Mouse (Mus musculus): ENCODE data around the gene Idh3a. TPM values are rescaled to one million over a fixed set of nuclear protein-coding genes. Genes with fewer than 3 reads are reported as not detected.

Gene Idh3a
- polyA plus RNA-seq (2014; fragmentation: Nextera tagmentation; extraction: Ambion mirVana), result 141 and 175 TPM in 2 replicates

DNA sequence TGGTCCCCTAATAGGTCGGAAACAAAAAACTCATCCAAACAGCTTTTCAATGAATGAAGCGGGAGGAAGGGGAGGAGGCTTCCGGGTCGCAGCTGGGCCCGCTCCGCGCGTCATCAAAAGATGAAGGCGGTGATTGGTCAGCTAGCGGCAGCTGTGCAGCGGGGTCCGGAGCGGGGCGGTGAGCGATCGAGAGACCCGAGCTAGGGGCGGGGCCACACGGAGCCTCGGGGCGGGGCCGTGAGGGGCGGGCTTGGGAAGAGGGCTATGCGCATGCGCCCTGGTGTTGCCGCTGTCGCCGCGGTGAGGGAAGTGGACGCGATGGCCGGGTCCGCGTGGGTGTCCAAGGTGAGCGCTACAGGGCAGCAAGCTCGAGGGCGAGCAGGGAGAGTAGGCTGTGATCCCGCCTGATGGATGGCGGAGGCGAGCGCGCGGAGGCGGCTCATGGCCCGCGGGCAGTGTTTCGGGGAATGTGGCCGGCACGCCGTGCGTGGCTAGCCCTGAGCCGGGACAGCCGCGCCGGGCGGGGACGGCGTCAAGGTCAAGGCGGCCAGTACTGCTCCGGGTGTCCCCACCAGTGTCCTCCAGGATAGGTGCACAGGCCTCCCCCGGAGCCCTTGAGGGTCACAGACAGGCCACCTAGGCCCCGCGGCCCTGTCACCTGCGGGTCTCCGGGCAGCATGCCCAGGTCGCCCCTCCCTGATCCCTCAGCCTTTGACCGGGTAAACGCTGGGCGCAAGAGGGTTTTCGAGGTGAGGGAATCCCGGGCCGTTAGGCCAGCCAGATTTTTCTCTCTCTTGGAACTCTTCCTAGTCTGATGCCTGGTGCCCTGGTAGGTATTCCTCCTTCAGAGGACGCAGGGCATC, at the start of gene Idh3a:
Idh3a (plus strand) TSS at position 136 of the 863 bp plus-strand sequence.
- no peaks in the 10 kb centered on the region for H3K9me3 ChIP-seq (replicated peaks; ENCODE audit: control insufficient read depth, low read length)
- H3K27me3 ChIP-seq (replicated peaks; ENCODE audit: control insufficient read depth, insufficient read depth, low read length), result no peaks in the 10 kb centered on the region
- no peak within 1 kb of the TSS for H3K27ac ChIP-seq (ENCODE audit: low read depth, low read length)
- H3K4me3 ChIP-seq (ENCODE audit: low read depth, low read length), result peak within 1 kb of the TSS; percentile 88
- WGBS, result under 1% methylated on average over 63 of the region's 73 CpGs
- peak within 1 kb of the TSS; percentile 88 for H3K9ac ChIP-seq (ENCODE audit: low read length)
- H3K4me1 ChIP-seq (ENCODE audit: control insufficient read depth, insufficient read depth, low read length), result peaks cover 12% of the 10 kb centered on the region
- ATAC-seq, result peak; percentile 99
- H3K4me2 ChIP-seq (ENCODE audit: low read length), result peak within 1 kb of the TSS; percentile 67
- peaks cover 8% of the 10 kb centered on the region for H3K36me3 ChIP-seq (ENCODE audit: control insufficient read depth, insufficient read depth, low read length)
- peak; percentile 99 for DNase-seq (ENCODE audit: low spot score)

DNA sequence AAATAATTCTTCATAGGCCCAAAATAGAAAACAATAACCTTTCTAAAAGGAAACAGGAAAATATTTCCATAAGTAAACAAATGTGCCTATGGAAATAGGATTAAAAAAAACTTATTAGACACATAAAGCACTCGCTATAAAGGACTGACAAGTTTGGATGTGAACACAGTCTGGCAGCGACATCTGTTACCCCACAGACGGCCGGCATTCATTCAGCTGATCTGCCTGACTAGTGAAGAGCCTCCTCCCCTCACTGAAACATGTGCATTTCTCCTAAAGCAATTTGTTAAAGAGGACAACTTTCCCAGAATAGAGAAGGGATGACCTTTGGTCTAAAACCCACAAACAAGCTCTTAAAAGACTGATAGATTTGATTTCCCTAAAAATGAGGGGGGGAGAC, 49.1 kb upstream of the Idh3a start:
- peak; percentile 81 for ATAC-seq
- WGBS, result 20% methylated on average over 4 of the region's 4 CpGs
- no peak overlapping the region for H3K9ac ChIP-seq (ENCODE audit: low read length)
- H3K27me3 ChIP-seq (replicated peaks; ENCODE audit: control insufficient read depth, insufficient read depth, low read length), result no peaks in the 10 kb centered on the region
- DNase-seq (ENCODE audit: low spot score), result peak; percentile 86
- peaks cover 28% of the 10 kb centered on the region for H3K4me1 ChIP-seq (ENCODE audit: control insufficient read depth, insufficient read depth, low read length)
- no peaks in the 10 kb centered on the region for H3K9me3 ChIP-seq (replicated peaks; ENCODE audit: control insufficient read depth, low read length)
- H3K36me3 ChIP-seq (ENCODE audit: control insufficient read depth, insufficient read depth, low read length), result no peaks in the 10 kb centered on the region
- H3K4me2 ChIP-seq (ENCODE audit: low read length), result no peak overlapping the region
- H3K4me3 ChIP-seq (ENCODE audit: low read depth, low read length), result no peak overlapping the region
- peak overlapping the region; percentile 74 for H3K27ac ChIP-seq (ENCODE audit: low read depth, low read length)

DNA sequence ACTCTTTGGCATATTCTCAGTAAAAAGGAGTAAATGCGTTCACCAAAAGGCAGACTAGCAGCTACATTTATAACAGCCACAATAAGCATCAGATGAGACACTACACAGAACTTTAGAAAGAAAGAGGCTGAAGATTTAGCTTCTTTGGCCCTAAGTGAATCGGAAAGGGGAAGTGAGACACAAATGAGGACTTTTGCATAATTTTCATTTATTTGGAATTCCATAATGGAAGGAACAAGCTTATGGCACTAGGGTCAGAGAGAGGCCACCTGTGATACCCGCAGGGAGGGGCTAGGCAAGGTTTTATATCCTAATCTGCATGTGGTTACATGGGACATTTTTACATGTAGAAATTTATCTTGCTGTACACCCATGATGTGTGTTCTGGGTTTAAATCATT, 48.7 kb upstream of the Idh3a start:
- H3K27me3 ChIP-seq (replicated peaks; ENCODE audit: control insufficient read depth, insufficient read depth, low read length), result no peaks in the 10 kb centered on the region
- peak overlapping the region; percentile 74; the same call in 1 of the 2 replicates for H3K27ac ChIP-seq (ENCODE audit: low read depth, low read length)
- peaks cover 26% of the 10 kb centered on the region for H3K4me1 ChIP-seq (ENCODE audit: control insufficient read depth, insufficient read depth, low read length)
- H3K4me3 ChIP-seq (ENCODE audit: low read depth, low read length), result no peak overlapping the region
- WGBS, result 62% methylated on average over 3 of the region's 3 CpGs
- no peaks in the 10 kb centered on the region for H3K36me3 ChIP-seq (ENCODE audit: control insufficient read depth, insufficient read depth, low read length)
- no peak overlapping the region for H3K9ac ChIP-seq (ENCODE audit: low read length)
- H3K9me3 ChIP-seq (replicated peaks; ENCODE audit: control insufficient read depth, low read length), result no peaks in the 10 kb centered on the region
- no peak for DNase-seq (ENCODE audit: low spot score)
- ATAC-seq, result no peak
- no peak overlapping the region for H3K4me2 ChIP-seq (ENCODE audit: low read length)

DNA sequence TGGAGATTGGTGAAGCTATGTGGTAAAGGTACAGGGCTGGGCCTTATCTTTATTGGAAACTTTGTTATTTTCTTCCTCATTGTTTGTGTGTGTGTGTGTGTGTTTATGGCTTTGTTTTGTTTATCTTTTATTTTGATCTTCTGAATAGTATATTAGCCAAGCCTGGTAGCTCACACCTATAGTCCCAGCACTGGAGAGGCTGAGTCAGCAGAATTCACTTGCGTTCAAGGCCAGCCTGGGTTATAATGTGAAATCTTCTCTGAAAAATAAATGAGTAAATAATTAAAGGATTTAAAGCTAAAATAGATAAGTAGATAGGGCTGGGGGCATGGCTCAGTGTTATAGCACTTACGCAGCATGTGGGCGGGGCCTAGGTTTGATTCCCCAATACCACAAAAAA, 47.9 kb upstream of the Idh3a start:
- no peak overlapping the region for H3K4me2 ChIP-seq (ENCODE audit: low read length)
- 94% methylated on average over 3 of the region's 3 CpGs for WGBS
- no peak overlapping the region for H3K27ac ChIP-seq (ENCODE audit: low read depth, low read length)
- no peaks in the 10 kb centered on the region for H3K36me3 ChIP-seq (ENCODE audit: control insufficient read depth, insufficient read depth, low read length)
- no peaks in the 10 kb centered on the region for H3K27me3 ChIP-seq (replicated peaks; ENCODE audit: control insufficient read depth, insufficient read depth, low read length)
- no peak overlapping the region for H3K4me3 ChIP-seq (ENCODE audit: low read depth, low read length)
- no peak overlapping the region for H3K9ac ChIP-seq (ENCODE audit: low read length)
- H3K4me1 ChIP-seq (ENCODE audit: control insufficient read depth, insufficient read depth, low read length), result peaks cover 20% of the 10 kb centered on the region
- DNase-seq (ENCODE audit: low spot score) (no peak), ATAC-seq (no peak)
- H3K9me3 ChIP-seq (replicated peaks; ENCODE audit: control insufficient read depth, low read length), result no peaks in the 10 kb centered on the region

DNA sequence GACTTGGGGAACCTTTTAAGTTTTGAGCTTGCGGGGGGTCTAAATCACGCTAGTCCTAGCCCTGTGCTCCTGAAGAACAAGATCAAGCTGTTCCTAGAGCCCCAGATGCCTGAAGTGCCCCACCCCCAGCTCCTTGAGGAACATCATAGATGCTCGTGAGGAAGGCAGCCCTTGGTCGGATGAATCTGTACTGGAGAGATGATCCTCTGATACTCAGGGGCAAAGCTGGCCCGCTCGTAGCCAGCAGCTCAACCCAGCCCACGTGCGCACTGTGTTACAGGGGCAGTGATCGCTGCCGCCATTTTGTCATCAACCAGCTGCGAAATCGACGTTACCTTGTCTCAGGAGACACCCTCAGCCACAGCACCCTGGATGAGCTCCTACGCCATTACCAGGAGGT, 47.5 kb upstream of the Idh3a start, which contains the start of gene Sh2d7:
Sh2d7 (plus strand) TSS at position 301 of the 400 bp plus-strand sequence.
- ATAC-seq (no peak), DNase-seq (ENCODE audit: low spot score) (no peak)
- 96% methylated on average over 14 of the region's 14 CpGs for WGBS
- Histone ChIP-seq H3K27me3 (replicated peaks; ENCODE audit: control insufficient read depth, insufficient read depth, low read length) (no peaks in the 10 kb centered on the region), H3K4me2 (ENCODE audit: low read length) (no peak within 1 kb of the TSS), H3K9me3 (replicated peaks; ENCODE audit: control insufficient read depth, low read length) (no peaks in the 10 kb centered on the region), H3K9ac (ENCODE audit: low read length) (no peak within 1 kb of the TSS), H3K36me3 (ENCODE audit: control insufficient read depth, insufficient read depth, low read length) (no peaks in the 10 kb centered on the region), H3K27ac (ENCODE audit: low read depth, low read length) (peak within 1 kb of the TSS; percentile 74; the same call in 1 of the 2 replicates), H3K4me3 (ENCODE audit: low read depth, low read length) (no peak within 1 kb of the TSS), H3K4me1 (ENCODE audit: control insufficient read depth, insufficient read depth, low read length) (peaks cover 18% of the 10 kb centered on the region)

DNA sequence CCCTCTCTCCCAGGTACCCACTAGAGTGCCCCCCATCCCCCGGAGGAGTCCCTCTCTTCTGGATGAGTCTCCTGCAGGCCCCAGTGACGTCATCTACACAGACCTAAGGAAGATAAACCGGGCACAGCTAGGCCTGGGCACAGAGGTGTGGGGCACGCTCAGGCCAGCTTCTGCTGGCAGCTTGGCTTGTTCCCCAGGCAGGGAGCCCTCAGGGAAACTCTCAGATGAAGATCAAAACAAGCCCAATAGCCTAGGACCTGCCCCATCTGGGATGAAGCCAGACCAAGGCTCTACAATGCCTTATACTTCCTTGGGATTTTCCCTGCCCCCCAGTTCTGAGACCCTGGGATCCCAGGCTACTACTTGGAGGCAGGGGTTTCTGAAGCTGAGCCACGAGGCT, 45.3 kb upstream of the Idh3a start:
- WGBS, result 69% methylated on average over 5 of the region's 5 CpGs
- Histone ChIP-seq H3K4me3 (ENCODE audit: low read depth, low read length) (no peak overlapping the region), H3K4me2 (ENCODE audit: low read length) (no peak overlapping the region), H3K9ac (ENCODE audit: low read length) (no peak overlapping the region), H3K36me3 (ENCODE audit: control insufficient read depth, insufficient read depth, low read length) (no peaks in the 10 kb centered on the region), H3K4me1 (ENCODE audit: control insufficient read depth, insufficient read depth, low read length) (peaks cover 7% of the 10 kb centered on the region; the same call in 1 of the 2 replicates), H3K27ac (ENCODE audit: low read depth, low read length) (no peak overlapping the region), H3K9me3 (replicated peaks; ENCODE audit: control insufficient read depth, low read length) (no peaks in the 10 kb centered on the region), H3K27me3 (replicated peaks; ENCODE audit: control insufficient read depth, insufficient read depth, low read length) (no peaks in the 10 kb centered on the region)
- ATAC-seq, result no peak
- DNase-seq (ENCODE audit: low spot score), result no peak

DNA sequence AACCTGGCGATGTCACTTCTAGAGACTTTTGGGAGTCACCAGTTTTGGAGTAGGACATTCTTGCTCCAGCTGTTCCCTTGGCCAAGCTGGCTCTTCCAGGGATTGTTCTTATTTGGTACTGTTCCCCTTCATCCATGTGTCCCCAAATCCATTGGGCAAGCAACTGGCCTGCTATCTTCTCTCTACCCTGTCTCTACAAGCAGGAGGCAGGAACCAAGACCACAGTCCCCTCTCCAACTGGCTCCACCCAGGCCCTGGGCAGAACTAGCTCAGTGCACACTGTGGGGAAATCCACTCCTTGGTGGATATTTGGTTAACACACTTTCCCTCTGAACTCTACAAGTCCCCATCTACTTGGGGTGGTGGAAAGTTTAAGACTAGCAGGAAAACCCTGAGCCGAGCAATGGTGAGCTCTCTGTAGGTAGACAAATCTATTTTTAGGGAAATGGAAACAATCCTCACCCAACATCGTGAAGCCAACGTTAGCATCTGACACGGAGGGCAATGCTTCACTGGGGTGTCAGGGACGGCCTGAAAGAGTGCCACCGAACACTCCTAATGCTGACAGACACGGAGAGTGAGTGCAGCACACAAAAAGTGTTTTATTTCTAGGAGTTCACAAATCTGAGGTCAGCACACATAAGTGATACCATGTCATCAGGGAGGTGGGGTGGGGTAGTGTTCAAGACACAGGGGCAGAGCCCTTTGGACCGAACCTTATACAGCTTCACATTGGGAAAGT, 41.8 kb upstream of the Idh3a start:
- no peak for DNase-seq (ENCODE audit: low spot score)
- H3K36me3 ChIP-seq (ENCODE audit: control insufficient read depth, insufficient read depth, low read length), result no peaks in the 10 kb centered on the region
- H3K27me3 ChIP-seq (replicated peaks; ENCODE audit: control insufficient read depth, insufficient read depth, low read length), result no peaks in the 10 kb centered on the region
- no peak for ATAC-seq
- no peak overlapping the region for H3K27ac ChIP-seq (ENCODE audit: low read depth, low read length)
- no peak overlapping the region for H3K4me2 ChIP-seq (ENCODE audit: low read length)
- 89% methylated on average over 9 of the region's 9 CpGs for WGBS
- no peaks in the 10 kb centered on the region for H3K4me1 ChIP-seq (ENCODE audit: control insufficient read depth, insufficient read depth, low read length)
- no peak overlapping the region for H3K4me3 ChIP-seq (ENCODE audit: low read depth, low read length)
- H3K9ac ChIP-seq (ENCODE audit: low read length), result no peak overlapping the region
- no peaks in the 10 kb centered on the region for H3K9me3 ChIP-seq (replicated peaks; ENCODE audit: control insufficient read depth, low read length)

DNA sequence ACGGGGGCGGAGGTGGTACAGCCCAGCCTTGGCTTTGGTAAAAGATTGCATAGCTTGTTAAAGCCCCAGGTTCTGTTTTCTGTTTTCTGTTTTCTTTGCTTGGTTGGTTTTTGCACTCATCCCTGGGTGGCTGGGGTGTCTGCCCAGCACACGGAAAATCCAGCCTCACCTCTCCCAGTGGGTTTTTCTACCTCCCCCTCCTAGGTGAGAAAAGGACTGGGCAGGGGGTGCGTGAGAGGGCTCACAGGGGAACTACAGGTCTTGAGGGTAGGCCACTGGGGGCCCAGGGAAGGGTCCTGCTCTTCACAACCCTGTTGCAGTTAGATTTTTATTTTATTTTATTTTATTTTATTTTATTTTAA, 41.2 kb upstream of the Idh3a start:
- Histone ChIP-seq H3K9ac (ENCODE audit: low read length) (no peak overlapping the region), H3K4me2 (ENCODE audit: low read length) (no peak overlapping the region), H3K27ac (ENCODE audit: low read depth, low read length) (no peak overlapping the region), H3K4me1 (ENCODE audit: control insufficient read depth, insufficient read depth, low read length) (no peaks in the 10 kb centered on the region), H3K4me3 (ENCODE audit: low read depth, low read length) (no peak overlapping the region), H3K36me3 (ENCODE audit: control insufficient read depth, insufficient read depth, low read length) (no peaks in the 10 kb centered on the region), H3K9me3 (replicated peaks; ENCODE audit: control insufficient read depth, low read length) (no peaks in the 10 kb centered on the region), H3K27me3 (replicated peaks; ENCODE audit: control insufficient read depth, insufficient read depth, low read length) (no peaks in the 10 kb centered on the region)
- WGBS, result 94% methylated on average over 4 of the region's 4 CpGs
- ATAC-seq (no peak), DNase-seq (ENCODE audit: low spot score) (no peak)

DNA sequence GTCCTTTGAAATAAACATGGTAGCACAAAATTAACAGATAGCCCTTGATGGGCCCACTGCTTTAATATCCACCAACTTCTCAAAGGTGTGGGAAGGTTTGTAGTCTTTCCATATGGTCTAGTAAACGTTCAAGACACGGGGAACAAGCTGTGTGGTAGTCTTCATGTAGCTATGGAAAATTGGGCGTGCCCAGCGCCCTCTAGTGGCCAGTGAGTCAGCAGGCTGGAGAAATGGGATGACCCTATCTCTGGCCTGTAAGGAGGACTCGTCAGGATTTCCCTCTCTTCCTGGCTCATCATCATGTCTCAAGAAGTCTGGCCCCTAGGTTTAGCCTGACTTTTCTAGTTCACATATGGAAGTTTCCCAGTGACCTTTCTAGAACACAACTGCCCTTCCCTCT, 38.6 kb upstream of the Idh3a start:
- Histone ChIP-seq H3K9ac (ENCODE audit: low read length) (no peak overlapping the region), H3K4me3 (ENCODE audit: low read depth, low read length) (no peak overlapping the region), H3K27ac (ENCODE audit: low read depth, low read length) (no peak overlapping the region), H3K4me2 (ENCODE audit: low read length) (no peak overlapping the region), H3K36me3 (ENCODE audit: control insufficient read depth, insufficient read depth, low read length) (no peaks in the 10 kb centered on the region), H3K4me1 (ENCODE audit: control insufficient read depth, insufficient read depth, low read length) (no peaks in the 10 kb centered on the region), H3K9me3 (replicated peaks; ENCODE audit: control insufficient read depth, low read length) (no peaks in the 10 kb centered on the region), H3K27me3 (replicated peaks; ENCODE audit: control insufficient read depth, insufficient read depth, low read length) (no peaks in the 10 kb centered on the region)
- 19% methylated on average over 5 of the region's 5 CpGs for WGBS
- DNase-seq (ENCODE audit: low spot score) (peak; percentile 58), ATAC-seq (0 out of 2 replicates have a peak, but pooled peaks have one; percentile 44)

Measured in forebrain, embryonic 14.5 days (tissue).